Mouse (Mus musculus) thymus, postnatal 10 days (tissue): ENCODE results near the gene Zbtb38.

Experiments used
- DNase-seq, 2 experiments: peaks; one replicate each; pipeline ENCODE4 v3.0.0; 2021; ENCODE audit warnings: low spot score in 2 of 2

Zbtb38 gene

GRCm38 (mm10) chr9:96731039-96731895, 21.4 kb downstream of the Zbtb38 start:
- no peak for DNase-seq

GRCm38 (mm10) chr9:96730311-96730625, 22.4 kb downstream of the Zbtb38 start:
- no peak for DNase-seq

- no peak for DNase-seq
These were observed 22.9 kb downstream of the Zbtb38 start for GRCm38 (mm10) chr9:96729537-96730310.

- no peak for DNase-seq
These were observed 24.1 kb downstream of the Zbtb38 start for GRCm38 (mm10) chr9:96728338-96729162.

GRCm38 (mm10) chr9:96727688-96728087, 24.9 kb downstream of the Zbtb38 start:
- no peak for DNase-seq

GRCm38 (mm10) chr9:96726336-96727131, 26.1 kb downstream of the Zbtb38 start:
- DNase-seq, result no peak

GRCm38 (mm10) chr9:96725582-96726320, 26.9 kb downstream of the Zbtb38 start:
- no peak for DNase-seq

GRCm38 (mm10) chr9:96723650-96724049, 29.0 kb downstream of the Zbtb38 start:
- no peak for DNase-seq

- DNase-seq, result no peak
These were observed 31.4 kb downstream of the Zbtb38 start for GRCm38 (mm10) chr9:96721163-96721799.

GRCm38 (mm10) chr9:96720510-96721162, 32.0 kb downstream of the Zbtb38 start:
- no peak for DNase-seq

- DNase-seq, result peak; percentile 58 to 66
These were observed 33.0 kb downstream of the Zbtb38 start for GRCm38 (mm10) chr9:96719408-96720158.

- DNase-seq, result no peak
These were observed 33.7 kb downstream of the Zbtb38 start for GRCm38 (mm10) chr9:96718888-96719287.

GRCm38 (mm10) chr9:96718402-96718798, 34.2 kb downstream of the Zbtb38 start:
- no peak for DNase-seq

- no peak for DNase-seq
These were observed 34.8 kb downstream of the Zbtb38 start for GRCm38 (mm10) chr9:96717698-96718401.

- no peak for DNase-seq
These were observed 35.7 kb downstream of the Zbtb38 start for GRCm38 (mm10) chr9:96716735-96717444.

GRCm38 (mm10) chr9:96716136-96716535, 36.5 kb downstream of the Zbtb38 start:
- DNase-seq, result no peak

GRCm38 (mm10) chr9:96715171-96715570, 37.5 kb downstream of the Zbtb38 start:
- no peak for DNase-seq
